Mouse (Mus musculus): ENCODE measurements around the gene Zcchc8. TPM values are rescaled to one million over a fixed set of nuclear protein-coding genes. Genes with fewer than 3 reads are reported as not detected.

Zcchc8 gene
- polyA plus RNA-seq, 1 experiment from 2014 or later: 86.3 TPM

DNA sequence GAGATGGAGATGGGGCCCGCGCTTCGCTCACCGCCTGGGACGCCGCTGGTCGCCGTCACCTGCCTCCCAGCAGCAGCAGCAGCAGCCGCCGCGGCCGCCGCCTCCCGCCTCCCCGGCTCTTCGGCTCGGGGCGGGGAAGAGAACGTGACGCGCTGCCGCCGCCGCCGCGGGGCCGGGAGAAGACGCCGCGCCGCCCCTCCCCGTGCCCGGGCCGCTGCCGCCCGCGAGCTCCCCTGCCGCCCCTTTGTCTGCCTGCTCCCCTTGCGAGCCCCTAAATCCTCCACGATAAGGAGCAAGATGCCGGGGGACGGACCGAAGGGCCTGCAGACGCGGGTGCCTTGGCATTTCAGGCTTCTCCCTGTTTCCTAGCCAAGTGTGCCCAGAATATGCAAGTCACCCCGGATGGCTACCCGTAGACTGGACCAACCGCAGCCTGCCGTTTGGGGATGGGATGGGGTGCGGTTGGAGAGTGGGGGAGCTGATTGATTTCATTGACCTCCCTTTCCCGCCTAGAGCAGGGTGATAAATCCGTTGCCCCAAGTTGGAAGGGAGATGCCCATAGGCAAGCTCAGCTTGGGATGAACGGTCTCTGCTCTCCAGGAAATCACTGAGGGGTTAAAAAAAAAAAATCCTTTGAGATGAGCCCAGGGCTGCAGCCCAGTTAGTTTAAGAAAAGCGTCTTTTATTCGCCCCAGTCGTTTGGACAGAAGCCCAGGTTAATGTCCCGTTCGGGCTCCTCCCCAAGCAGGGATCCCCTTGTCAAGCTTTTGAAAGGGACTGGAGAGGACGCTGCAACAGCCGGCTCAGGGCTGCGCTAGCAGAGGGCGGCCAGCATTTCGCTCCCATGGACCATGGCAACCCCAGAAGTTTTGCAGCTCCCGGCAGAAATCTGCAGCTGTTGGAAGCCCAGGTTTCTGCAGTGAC, 36.4 kb downstream of the Zcchc8 start, which contains the start of gene Clip1:
Clip1 (minus strand) TSS at position 398 of the 924 bp plus-strand sequence.
- DNase-seq (ENCODE audit: low spot score): peak; percentile 70

- DNase-seq (ENCODE audit: low spot score): peak; percentile 52
Measured at GRCm38 (mm10) chr5:123683377-123684220, 37.3 kb downstream of the Zcchc8 start.

- DNase-seq (ENCODE audit: low spot score): no peak
Measured at GRCm38 (mm10) chr5:123683043-123683376, 37.9 kb downstream of the Zcchc8 start.

GRCm38 (mm10) chr5:123682372-123682771, 38.5 kb downstream of the Zcchc8 start:
- DNase-seq (ENCODE audit: low spot score): peak; percentile 66

DNA sequence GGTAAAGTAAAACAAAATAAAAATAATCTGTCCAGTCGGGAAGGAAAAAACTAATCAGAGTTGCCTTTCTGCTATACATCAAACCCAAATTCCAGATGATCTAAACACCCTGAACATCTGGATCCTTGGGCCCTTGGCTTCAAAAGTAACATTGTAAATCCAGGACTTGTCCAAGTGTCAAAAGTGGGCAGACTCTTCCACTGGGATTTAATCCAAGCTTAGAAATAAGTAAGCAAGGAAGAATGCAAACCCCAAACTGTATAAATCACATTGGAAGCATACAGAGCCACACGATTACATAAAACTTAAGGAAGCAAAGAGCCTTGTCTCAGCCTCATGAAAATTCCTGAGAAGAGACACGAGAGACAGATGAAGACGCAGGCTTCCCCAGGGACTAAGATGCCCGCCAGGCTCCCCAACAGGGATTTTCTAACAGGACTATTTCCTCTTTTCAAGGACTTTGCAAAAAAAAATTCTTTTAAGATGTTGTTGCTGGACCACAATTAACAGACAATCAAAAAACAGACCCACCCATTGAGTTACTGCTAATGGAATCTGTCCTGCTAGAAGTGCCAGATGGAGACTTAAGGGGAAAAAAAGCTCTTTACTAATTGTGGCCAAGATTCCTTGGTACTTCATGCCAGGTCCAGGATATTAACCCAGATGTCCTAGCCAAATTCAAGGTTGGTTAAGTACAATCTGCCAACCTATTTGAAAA, 41.2 kb downstream of the Zcchc8 start:
- no peak for DNase-seq (ENCODE audit: low spot score)

- no peak for DNase-seq (ENCODE audit: low spot score)
Measured at GRCm38 (mm10) chr5:123679106-123679505, 41.8 kb downstream of the Zcchc8 start.

DNA sequence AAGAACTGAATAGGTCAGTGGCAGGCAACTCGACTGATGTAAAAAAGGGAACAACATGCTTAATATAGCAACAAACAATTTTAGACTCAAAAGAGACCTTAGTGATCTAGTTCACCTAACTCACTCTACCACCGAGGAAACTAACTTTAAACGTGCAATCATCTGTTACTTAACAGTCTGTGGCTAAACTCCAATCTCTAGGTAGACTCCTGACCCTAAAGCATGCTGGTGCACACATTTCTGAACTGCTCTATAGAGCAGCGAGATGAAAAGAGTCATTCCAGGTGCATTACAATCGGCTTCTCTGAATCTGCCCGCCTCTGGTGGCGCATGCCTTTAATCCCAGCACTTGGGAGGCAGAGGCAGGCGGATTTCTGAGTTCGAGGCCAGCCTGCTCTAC, 45.2 kb downstream of the Zcchc8 start:
- DNase-seq (ENCODE audit: low spot score): no peak

DNA sequence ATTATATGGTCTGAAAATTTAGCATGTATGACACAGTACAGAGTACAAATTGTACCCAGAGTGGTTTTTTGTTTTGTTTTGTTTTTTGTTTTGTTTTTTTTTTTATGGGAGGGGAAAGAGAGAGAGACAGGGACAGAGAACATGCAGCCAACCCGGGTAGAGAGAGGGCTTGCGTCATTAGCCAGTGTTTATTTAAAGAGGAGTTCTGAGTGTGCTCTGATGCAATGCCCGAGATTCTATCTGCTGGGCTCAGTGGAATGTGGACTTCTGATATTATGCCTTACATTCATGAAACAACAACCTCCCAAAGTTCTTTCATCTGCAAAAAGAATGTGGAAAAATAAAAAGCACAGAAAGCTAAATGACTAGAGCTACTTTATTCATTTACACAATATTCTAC, 45.7 kb downstream of the Zcchc8 start:
- no peak for DNase-seq (ENCODE audit: low spot score)

- no peak for DNase-seq (ENCODE audit: low spot score)
Measured at GRCm38 (mm10) chr5:123671473-123671820, 49.5 kb downstream of the Zcchc8 start.

DNA sequence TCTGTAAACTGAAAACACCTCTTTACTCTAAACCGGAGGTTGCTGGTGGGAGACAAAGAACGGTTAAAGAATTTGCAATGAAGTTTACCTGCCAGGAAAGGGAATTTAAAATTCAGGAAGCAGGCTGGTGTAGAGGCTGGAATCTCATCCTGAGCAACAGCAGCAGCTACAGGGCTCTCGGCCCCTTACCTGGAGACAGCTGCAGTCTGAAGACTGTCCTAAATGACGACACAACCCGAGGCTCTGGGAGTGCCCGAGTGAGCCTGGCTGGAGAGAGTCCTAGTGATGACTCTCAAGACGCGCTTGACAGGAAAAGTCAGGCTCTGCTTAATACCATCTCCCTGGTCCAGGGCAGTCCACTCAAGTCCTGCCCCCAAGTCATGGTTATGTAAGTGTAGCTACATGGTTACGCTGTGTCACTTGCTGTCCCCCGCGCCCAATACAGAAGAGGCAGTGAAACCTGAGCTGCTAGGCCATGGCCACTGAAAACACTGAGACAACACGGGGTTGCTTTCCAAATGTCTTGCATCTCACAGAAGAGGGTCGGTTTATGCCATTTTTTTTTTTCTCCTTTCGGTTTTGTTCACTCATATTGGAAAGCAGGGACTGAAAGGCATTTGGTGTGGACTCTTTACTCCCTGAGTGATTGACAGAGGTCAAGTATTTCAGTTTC, 50.0 kb downstream of the Zcchc8 start:
- DNase-seq (ENCODE audit: low spot score): no peak

DNA sequence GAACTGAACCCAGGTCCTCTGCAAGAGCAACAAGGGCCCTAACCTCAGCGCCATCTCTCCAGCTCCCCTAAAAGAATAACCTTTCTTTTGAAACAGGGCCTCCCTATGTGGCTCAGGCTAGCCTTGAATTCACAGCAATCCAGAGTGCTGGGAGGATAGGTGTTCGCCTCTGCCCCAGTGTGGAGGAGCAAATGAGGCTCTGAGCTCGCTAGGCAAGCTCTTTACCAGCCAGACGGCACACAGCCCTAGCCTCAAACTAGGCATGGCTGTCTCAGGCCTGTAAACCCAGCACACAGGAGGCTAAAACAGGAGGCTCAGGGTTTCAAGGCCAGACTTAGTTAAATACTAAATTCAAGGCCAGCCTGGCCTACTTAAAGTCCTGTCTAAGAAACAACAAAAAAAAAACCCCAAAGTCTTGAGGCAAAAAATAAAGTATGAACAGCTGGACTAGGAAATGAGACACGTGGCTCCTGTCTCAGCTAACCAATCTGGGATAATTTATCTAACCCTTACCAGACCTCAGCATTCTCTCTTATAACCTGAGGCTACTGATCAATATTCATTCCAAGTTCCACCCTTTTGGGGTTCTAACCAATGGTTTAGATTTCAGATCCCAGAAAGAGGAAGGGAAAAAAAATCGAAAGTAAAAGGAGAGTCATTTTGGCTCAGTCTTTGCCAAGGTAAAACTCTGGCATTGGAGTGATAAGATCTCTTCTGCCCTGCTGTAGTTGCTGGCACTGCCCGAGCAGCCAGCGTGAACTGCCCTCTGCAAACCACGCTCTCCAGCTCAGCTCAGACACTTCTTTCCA, 50.7 kb downstream of the Zcchc8 start:
- no peak for DNase-seq (ENCODE audit: low spot score)

GRCm38 (mm10) chr5:123667915-123668314, 53.0 kb downstream of the Zcchc8 start:
- no peak for DNase-seq (ENCODE audit: low spot score)

- no peak for DNase-seq (ENCODE audit: low spot score)
Measured at GRCm38 (mm10) chr5:123665956-123666355, 54.9 kb downstream of the Zcchc8 start.

GRCm38 (mm10) chr5:123664329-123664728, 56.6 kb downstream of the Zcchc8 start:
- no peak for DNase-seq (ENCODE audit: low spot score)

- DNase-seq (ENCODE audit: low spot score): peak; percentile 43
Measured at GRCm38 (mm10) chr5:123662059-123662458, 58.8 kb downstream of the Zcchc8 start.

GRCm38 (mm10) chr5:123661602-123662001, 59.3 kb downstream of the Zcchc8 start:
- DNase-seq (ENCODE audit: low spot score): no peak

GRCm38 (mm10) chr5:123657651-123658050, 63.2 kb downstream of the Zcchc8 start:
- DNase-seq (ENCODE audit: low spot score): peak; percentile 35

DNA sequence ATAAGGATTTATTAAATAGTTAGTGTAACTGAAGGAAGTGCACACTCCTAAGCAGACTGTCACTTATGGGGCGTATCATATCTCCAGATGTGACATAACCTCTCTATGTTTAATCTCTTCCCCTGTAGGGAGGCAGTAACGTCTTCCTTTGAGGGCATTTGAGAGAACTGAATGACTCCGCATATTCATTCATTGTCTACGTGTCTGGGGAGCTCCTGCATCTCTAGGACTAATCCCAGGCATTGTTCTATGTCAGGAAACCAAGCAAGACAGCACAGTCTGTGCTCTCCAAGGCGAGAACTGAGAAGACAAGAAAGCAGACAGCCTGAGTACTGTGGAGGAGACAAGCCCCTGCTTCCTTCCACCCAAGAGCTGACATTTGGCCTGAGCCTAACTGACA, 66.0 kb downstream of the Zcchc8 start:
- no peak for DNase-seq (ENCODE audit: low spot score)

- DNase-seq (ENCODE audit: low spot score): no peak
Measured at GRCm38 (mm10) chr5:123653287-123653801, 67.6 kb downstream of the Zcchc8 start.

DNA sequence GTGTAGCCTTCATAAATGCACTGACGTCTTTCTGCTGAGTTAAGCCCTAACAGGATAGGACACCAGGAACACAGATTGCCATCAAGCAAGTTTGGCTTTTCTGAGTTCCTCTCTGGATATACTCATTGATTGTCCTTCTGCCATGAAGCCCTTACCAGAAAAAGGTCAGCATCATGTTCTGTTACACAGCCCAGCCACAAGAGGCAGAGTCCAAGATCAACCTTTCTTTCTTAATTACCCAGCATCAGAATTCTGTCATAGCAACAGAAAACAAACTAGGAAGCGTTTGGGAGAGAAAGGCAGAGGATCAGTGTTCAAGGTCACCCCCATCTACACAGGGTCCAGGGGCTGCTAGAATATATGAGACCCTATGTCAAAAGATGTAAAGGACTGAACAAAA, 70.1 kb downstream of the Zcchc8 start:
- no peak for DNase-seq (ENCODE audit: low spot score)
